Mouse (Mus musculus) brain, embryonic 14.5 days (tissue): ENCODE measurements around the gene Tbc1d7. TPM values are rescaled to one million over a fixed set of nuclear protein-coding genes. Genes with fewer than 3 reads are reported as not detected.

Experiments
- DNase-seq: peaks from one replicate; pipeline ENCODE4 v3.0.0-alpha.2; 2011; ENCODE audit warnings: low read depth
- CTCF ChIP-seq: fragments of 200-500 bp; IDR thresholded peaks from 2 replicates; pipeline ENCODE4 v1.5.1; 2012; ENCODE audit warnings: inconsistent platforms, mild to moderate bottlenecking, moderate library complexity, borderline replicate concordance; ENCODE audit not compliant: insufficient read depth, insufficient read length; ENCODE audit errors: extremely low read depth
- POLR2A ChIP-seq: fragments of 200-500 bp; IDR thresholded peaks from 2 replicates; pipeline ENCODE4 v1.6.1; 2012; ENCODE audit warnings: mild to moderate bottlenecking, inconsistent platforms, borderline replicate concordance; ENCODE audit not compliant: poor library complexity, insufficient read depth, insufficient read length, severe bottlenecking; ENCODE audit errors: extremely low read depth
- polyA plus RNA-seq: library from polyadenylated mRNA; depleted of rRNA; stranded (reverse); fragments of >200 nt; gene quantifications from 2 replicates; pipeline ENCODE4 v1.2.3, GENCODE M21; 2012

Gene Tbc1d7
- polyA plus RNA-seq, 1 experiment, result 46.2 TPM

DNA sequence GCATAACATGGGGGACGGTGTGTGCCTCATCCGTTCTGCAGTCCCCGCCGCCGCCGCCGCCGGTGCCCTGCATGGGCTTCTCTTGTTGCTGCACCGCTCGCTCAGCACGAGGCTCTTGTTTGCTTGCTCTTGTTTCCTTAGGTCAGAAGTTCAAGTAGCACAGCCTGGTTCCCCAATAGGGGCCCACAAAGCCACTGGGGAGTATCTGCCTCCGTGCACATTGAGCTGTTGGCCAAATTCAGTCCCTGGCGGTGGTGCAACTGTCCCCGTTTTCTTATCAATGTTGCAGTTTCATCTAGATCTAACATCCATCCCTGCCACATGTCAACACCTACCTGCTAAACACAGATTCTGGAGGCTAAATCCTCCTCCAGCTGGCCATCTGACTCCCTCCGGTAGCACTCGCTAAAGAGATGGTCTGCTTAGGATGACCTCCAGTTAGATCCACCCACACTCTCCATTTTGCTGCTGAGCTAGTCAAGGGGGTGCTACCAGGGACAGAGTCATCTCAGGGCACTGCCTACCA, 37.7 kb upstream of the Tbc1d7 start:
- no peak for TF ChIP-seq POLR2A
- no peak for TF ChIP-seq CTCF
- no peak for DNase-seq

- no peak for DNase-seq
- TF ChIP-seq POLR2A, result no peak
- no peak for TF ChIP-seq CTCF
These were observed 34.9 kb upstream of the Tbc1d7 start for GRCm38 (mm10) chr13:43206118-43206683.

- no peak for DNase-seq
- TF ChIP-seq CTCF (no peak), POLR2A (no peak)
These were observed 32.3 kb upstream of the Tbc1d7 start for GRCm38 (mm10) chr13:43203641-43204040.

- TF ChIP-seq CTCF (no peak), POLR2A (no peak)
- DNase-seq, result no peak
These were observed 31.9 kb upstream of the Tbc1d7 start for GRCm38 (mm10) chr13:43203234-43203633.

DNA sequence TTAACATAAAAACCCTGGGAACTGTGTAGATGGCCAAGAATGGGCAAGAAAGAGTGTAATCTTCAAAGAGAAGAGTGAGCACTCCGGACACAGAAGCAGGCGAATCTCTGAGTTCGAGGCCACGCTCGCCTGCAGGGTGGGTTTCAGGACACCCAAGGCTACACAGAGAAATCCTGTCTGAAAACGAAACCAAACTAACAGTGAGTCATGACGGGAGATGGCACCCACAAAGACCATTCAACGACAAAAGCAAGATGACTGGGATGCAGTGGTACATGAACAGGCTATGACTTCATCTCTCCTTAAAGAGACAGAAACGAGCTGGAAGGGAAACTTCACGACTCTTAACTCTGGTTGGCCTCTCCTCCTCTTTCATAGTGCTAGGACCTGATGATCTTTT, 31.1 kb upstream of the Tbc1d7 start:
- no peak for TF ChIP-seq CTCF
- TF ChIP-seq POLR2A, result no peak
- no peak for DNase-seq

GRCm38 (mm10) chr13:43201033-43201432, 29.7 kb upstream of the Tbc1d7 start:
- DNase-seq, result no peak
- peak; percentile 70 for TF ChIP-seq CTCF
- TF ChIP-seq POLR2A, result no peak

DNA sequence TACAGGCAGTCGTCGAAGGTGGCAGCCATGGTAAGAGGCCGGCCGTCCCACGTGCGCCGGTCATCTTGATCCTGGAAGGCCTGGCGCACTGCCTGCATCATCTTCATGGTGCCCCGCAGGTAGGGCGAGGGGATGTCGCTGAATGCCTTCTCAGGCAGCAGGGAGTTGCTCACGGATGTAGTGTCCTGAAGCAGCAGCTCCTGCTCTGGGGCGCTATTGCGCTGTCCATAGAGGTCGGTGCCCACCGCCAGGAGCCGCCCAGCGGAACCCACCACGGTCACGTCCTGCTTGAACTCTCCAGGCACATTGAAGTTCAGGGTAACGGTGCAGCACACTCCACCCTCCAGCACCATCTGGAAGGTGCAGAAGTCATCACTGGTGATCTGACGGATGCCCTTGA, 29.2 kb upstream of the Tbc1d7 start:
- TF ChIP-seq CTCF (no peak), POLR2A (no peak)
- DNase-seq, result no peak

- DNase-seq, result no peak
- peak; percentile 50; the same call in 1 of the 2 replicates for TF ChIP-seq CTCF
- TF ChIP-seq POLR2A, result no peak
These were observed 28.4 kb upstream of the Tbc1d7 start for GRCm38 (mm10) chr13:43199749-43200148.

DNA sequence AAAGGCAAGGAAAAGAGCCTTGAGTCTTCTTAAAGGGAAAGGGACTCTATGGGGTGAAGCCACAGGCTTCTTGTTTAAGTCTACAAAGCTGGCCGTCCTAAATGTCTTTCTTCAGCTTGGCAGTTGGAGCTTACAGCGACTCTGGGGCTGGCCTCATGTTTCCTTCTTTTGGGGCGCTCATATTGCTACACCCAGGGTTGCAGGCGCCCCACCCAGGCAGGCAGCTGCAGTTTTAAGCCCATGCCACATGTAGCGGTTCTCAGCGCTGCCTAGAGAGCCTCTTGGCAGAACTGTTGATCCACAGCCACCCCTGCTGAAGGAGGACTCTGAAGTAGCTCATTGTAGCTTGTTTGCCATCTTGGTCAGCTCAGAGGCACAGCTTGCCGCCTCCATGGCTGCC, 28.0 kb upstream of the Tbc1d7 start:
- DNase-seq, result no peak
- TF ChIP-seq POLR2A (no peak), CTCF (no peak)

- no peak for TF ChIP-seq POLR2A
- TF ChIP-seq CTCF, result peak; percentile 31; the same call in 1 of the 2 replicates
- no peak for DNase-seq
These were observed 25.9 kb upstream of the Tbc1d7 start for GRCm38 (mm10) chr13:43197187-43197586.

DNA sequence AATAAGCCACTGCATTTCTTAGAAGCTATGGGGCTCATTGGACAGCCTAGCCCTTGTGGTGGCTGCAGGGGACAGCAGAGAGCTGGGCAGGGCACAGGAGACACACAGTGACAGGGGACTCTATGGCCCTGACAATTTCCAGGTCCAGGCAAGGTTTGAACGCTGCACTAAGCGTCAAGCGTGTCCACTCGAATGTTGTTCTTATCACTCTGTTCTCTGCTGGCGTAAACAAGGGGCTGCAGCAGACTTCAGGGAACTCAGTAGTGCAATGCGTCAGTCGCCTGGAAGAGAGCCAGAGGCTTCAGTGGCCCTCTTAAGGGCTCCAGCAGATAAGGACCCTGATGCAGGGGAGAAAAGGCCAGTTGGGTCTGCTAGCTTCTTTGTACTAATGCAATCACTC, 24.7 kb upstream of the Tbc1d7 start:
- TF ChIP-seq POLR2A (no peak), CTCF (peak; percentile 18; the same call in 1 of the 2 replicates)
- DNase-seq, result no peak

DNA sequence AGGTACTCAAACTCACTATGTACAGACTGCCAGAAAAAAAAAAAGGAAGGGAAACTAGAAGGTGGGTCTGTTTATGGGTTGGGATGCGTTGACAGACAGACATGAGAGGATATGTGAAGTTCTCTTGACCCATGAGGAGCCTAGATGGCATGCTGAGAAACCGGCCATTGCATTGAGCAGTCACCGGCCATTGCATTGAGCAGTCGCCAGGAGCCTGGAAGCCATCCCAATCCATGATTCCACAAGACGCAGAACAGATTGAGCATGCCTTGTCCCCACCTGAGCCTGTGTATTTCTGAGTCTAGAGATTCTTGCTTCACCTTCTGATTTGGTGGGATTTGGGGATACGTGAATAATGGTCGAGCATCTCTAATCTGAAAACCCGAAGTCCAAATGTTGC, 22.6 kb upstream of the Tbc1d7 start:
- DNase-seq, result no peak
- TF ChIP-seq POLR2A, result no peak
- TF ChIP-seq CTCF, result no peak
